Mouse (Mus musculus): Measurements from ENCODE around the gene Zfp788.

GRCm38 (mm10) chr7:41633221-41633984, 400 bp downstream of the Zfp788 start:
- no peak for TF ChIP-seq CTCF (IDR thresholded peaks at IDR 0.05; ENCODE audit: extremely low read depth, insufficient read depth, low read length)
- peak; percentile 88 for TF ChIP-seq POLR2A (IDR thresholded peaks at IDR 0.05; ENCODE audit: extremely low read depth, insufficient read depth, low read length)

Data from cortical plate, adult 2 months (tissue).